Mouse (Mus musculus) heart, postnatal 25 days (tissue): ENCODE data around the gene Pcca. TPM values are rescaled to one million over a fixed set of nuclear protein-coding genes. Genes with fewer than 3 reads are reported as not detected.

Source experiments
- DNase-seq: peaks from one replicate; pipeline ENCODE4 v3.0.0; 2022; ENCODE audit warnings: low spot score
- intact Hi-C: fragments of 180-260 bp; cut with DNase I; formaldehyde crosslinking; loops from one replicate; pipeline ENCODE4 v1.15.1; 2025
- total RNA-seq, 2 experiments: library from RNA; stranded (reverse); gene quantifications; 2 replicates each; pipeline ENCODE4 v1.2.3; 2021

Pcca gene
- total RNA-seq, 2 experiments from 2014 or later: 78.0 to 90.8 TPM

- intact Hi-C loops: loop anchor here (1.0 to 10.0 kb wide), 4 partner anchors 367 to 811 kb away; no protein-coding TSS in a partner anchor
Measured at GRCm38 (mm10) chr14:122876163-122876562, 342.0 kb downstream of the Pcca start.

GRCm38 (mm10) chr14:122876723-122877122 is 342.6 kb downstream of the Pcca start:
- DNase-seq: no peak
- intact Hi-C loops: loop anchor here (1.0 to 10.0 kb wide), 4 partner anchors 367 to 812 kb away; no protein-coding TSS in a partner anchor

More at GRCm38 (mm10) chr14:122876163-122876562, 342.0 kb downstream of the Pcca start:
- peak; percentile 16 for DNase-seq

GRCm38 (mm10) chr14:122877787-122878186 is 343.7 kb downstream of the Pcca start:
- intact Hi-C loops: loop anchor here (10.0 kb wide), 2 partner anchors 683 to 813 kb away; no protein-coding TSS in a partner anchor
- DNase-seq: no peak

GRCm38 (mm10) chr14:122880291-122880690 is 346.2 kb downstream of the Pcca start:
- intact Hi-C loops: no loop called here
- DNase-seq: no peak

- no peak for DNase-seq
- intact Hi-C loops: no loop called here
Measured at GRCm38 (mm10) chr14:122881699-122882098, 347.6 kb downstream of the Pcca start.

- no peak for DNase-seq
- intact Hi-C loops: no loop called here
Measured at GRCm38 (mm10) chr14:122882201-122882639, 348.1 kb downstream of the Pcca start.

GRCm38 (mm10) chr14:122882795-122883409 is 348.8 kb downstream of the Pcca start:
- DNase-seq: no peak
- intact Hi-C loops: no loop called here

GRCm38 (mm10) chr14:122883410-122883806 is 349.3 kb downstream of the Pcca start:
- intact Hi-C loops: no loop called here
- DNase-seq: no peak

GRCm38 (mm10) chr14:122883821-122884584 is 349.9 kb downstream of the Pcca start:
- intact Hi-C loops: no loop called here
- no peak for DNase-seq

- DNase-seq: no peak
- intact Hi-C loops: no loop called here
Measured at GRCm38 (mm10) chr14:122885893-122886292, 351.8 kb downstream of the Pcca start.

GRCm38 (mm10) chr14:122887278-122887677 is 353.2 kb downstream of the Pcca start:
- DNase-seq: no peak
- intact Hi-C loops: no loop called here

GRCm38 (mm10) chr14:122887702-122888479 is 353.8 kb downstream of the Pcca start:
- intact Hi-C loops: no loop called here

GRCm38 (mm10) chr14:122888480-122888872 is 354.4 kb downstream of the Pcca start:
- no peak for DNase-seq
- intact Hi-C loops: no loop called here

More at GRCm38 (mm10) chr14:122887702-122888479, 353.8 kb downstream of the Pcca start:
- DNase-seq: no peak

- DNase-seq: no peak
- intact Hi-C loops: no loop called here
Measured at GRCm38 (mm10) chr14:122891470-122891968, 357.4 kb downstream of the Pcca start.

- DNase-seq: no peak
- intact Hi-C loops: no loop called here
Measured at GRCm38 (mm10) chr14:122896106-122896505, 362.0 kb downstream of the Pcca start.

GRCm38 (mm10) chr14:122898550-122898949 is 364.4 kb downstream of the Pcca start:
- intact Hi-C loops: no loop called here
- no peak for DNase-seq

- no peak for DNase-seq
- intact Hi-C loops: no loop called here
Measured at GRCm38 (mm10) chr14:122900679-122901078, 366.6 kb downstream of the Pcca start.

- intact Hi-C loops: no loop called here
- DNase-seq: no peak
Measured at GRCm38 (mm10) chr14:122901177-122901576, 367.1 kb downstream of the Pcca start.

GRCm38 (mm10) chr14:122901715-122902114 is 367.6 kb downstream of the Pcca start:
- no peak for DNase-seq
- intact Hi-C loops: no loop called here

GRCm38 (mm10) chr14:122902136-122902535 is 368.0 kb downstream of the Pcca start:
- intact Hi-C loops: no loop called here
- DNase-seq: no peak
